Mouse (Mus musculus) thymus, adult 18-20 months (tissue): ENCODE data around the gene Nup35.

Source experiments
- DNase-seq, 2 experiments: peaks; one replicate each; pipeline ENCODE4 v3.0.0; 2022; ENCODE audit warnings: mixed read lengths in 2 of 2

Gene Nup35

DNA sequence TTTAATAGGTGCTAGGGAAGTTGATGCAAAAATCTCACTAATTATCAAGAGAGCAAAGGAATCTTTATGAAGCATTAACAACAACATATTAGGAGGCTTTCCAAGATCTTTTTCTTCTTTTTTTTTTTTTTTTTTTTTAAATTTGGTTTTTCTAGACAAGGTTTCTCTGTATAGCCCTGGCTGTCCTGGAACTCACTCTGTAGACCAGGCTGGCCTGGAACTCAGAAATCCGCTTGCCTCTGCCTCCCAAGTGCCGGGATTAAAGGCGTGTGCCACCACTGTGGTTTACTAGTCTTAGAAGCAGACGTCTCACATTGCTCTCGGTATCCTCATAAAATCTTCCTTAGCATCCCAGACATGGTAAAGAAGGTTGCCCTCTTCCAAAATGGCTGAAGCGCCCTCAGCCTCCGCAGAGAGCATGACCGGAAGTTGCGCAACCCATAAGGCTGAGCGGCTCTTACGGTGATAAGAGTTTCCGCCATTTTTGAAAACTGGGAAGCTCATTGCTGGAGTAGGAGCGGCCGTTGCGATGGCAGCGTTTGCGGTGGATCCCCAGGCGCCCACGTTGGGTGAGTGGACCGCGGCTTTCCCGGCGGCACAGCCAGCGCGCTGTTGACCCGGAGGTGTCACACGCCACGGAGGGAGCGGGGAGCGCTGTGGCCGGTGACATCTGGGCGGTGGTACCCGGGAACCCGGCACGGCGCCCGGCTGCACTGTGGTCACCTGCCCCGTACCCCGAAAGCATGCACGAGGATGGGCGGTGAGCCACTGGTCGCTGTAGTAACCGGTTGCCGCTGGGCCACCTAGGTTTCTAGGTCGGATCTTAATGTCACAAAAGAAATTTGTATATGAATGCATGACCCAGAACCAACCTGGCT, 21.6 kb downstream of the Nup35 start:
- DNase-seq: peak; percentile 72 to 77

- no peak for DNase-seq
These were observed 22.4 kb downstream of the Nup35 start for GRCm38 (mm10) chr2:80639398-80639797.

GRCm38 (mm10) chr2:80639864-80640263, 22.8 kb downstream of the Nup35 start:
- no peak for DNase-seq

DNA sequence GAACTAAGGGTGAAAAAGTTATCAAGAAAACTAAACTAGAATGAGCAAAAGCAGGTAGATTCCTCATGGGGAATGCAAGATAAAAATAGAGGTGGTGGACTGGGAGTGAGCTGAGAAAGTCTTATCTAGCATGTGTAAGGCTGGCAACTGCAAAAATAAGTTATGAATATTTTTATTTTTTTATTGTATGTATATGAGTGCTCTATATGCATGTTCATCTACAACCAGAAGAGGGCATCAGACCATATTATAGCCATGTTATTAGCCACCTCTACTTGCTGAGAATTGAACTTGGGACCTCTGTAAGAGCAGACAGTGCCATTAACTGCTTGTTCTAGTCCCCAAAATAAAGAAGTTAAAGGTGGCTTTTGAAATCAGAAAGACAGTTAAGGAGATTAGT, 44.4 kb downstream of the Nup35 start:
- no peak for DNase-seq

- DNase-seq: no peak
These were observed 45.6 kb downstream of the Nup35 start for GRCm38 (mm10) chr2:80662682-80663081.

DNA sequence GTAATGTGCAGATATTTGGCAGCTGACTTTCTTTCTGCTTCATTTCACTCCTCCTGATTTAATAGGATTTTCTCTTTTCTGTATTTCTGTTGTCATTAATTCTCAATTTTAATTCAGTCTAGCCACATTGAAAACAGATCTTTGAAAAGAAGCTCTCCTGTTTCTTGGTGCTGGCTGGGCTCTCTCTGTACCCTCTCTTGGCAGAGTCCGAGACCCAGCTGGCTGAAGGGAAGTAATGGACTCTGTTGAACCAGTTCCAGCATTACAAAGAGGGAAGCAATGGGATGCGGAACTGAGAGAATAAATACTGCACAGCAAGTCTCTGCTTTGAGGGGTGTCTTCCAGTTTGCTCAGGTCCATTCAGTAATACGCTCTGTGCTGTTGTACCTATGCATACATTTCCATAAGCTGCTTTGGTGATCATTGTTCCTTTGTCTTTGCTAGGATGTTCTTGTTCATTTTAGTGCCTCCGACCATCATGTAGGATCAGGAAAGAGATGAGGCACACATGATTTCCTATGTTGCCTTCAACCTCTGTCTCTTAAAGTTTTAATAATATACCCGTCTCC, 50.4 kb downstream of the Nup35 start:
- no peak for DNase-seq

GRCm38 (mm10) chr2:80669868-80670666, 53.0 kb downstream of the Nup35 start:
- no peak for DNase-seq

DNA sequence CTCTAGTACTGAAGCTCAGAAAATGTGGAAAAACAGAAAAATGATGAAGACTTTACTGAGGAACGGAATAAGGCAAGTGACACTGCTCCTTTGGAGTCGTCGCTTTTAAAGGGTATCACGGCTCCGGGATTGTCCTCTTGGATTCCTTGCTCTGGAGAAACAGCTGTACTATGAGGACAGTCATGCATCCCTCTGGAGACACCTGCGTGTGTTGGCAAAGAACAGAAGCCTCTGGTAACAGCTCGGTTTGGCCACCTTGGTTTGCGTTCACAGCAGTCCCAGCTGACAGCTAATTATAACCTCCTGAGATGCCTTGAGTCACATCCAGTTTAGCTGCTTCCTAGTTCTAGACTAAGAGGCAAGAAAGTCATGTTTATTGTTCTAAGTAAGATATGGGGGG, 61.8 kb downstream of the Nup35 start:
- no peak for DNase-seq

- no peak for DNase-seq
These were observed 66.7 kb downstream of the Nup35 start for GRCm38 (mm10) chr2:80683727-80684239.

GRCm38 (mm10) chr2:80684396-80685071, 67.5 kb downstream of the Nup35 start:
- no peak for DNase-seq

- no peak for DNase-seq
These were observed 71.2 kb downstream of the Nup35 start for GRCm38 (mm10) chr2:80688261-80688660.

GRCm38 (mm10) chr2:80707429-80707828, 90.4 kb downstream of the Nup35 start:
- DNase-seq: no peak
